Mouse (Mus musculus): ENCODE measurements around the gene Cep85l. TPM values are rescaled to one million over a fixed set of nuclear protein-coding genes. Genes with fewer than 3 reads are reported as not detected.

Gene Cep85l
- total and polyA plus RNA-seq, 2 experiments: 3.9 to 30.8 TPM

DNA sequence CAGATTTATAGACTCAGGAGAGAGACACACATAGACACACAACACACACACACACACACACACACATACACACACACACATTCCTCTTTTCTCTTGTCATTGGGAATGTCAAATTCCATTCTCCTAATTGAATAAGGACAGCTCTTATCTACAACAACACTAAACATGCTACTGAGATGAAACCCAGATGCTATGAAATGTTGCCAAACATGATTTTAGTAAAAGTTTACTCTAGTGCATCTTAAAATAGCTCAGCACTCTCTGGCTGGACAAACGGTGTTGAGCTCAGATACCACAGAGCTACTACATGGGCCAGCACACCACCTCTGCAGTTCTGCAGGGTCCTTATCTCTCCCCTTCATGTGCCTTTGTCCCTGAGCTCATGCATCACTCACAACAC is 55.1 kb downstream of the Cep85l start:
- TF ChIP-seq POLR2A (IDR thresholded peaks at IDR 0.05; ENCODE audit: extremely low read depth, insufficient read depth, low read length) (no peak), CTCF (IDR thresholded peaks at IDR 0.05; ENCODE audit: low read depth, low read length) (no peak)
- H3K36me3 ChIP-seq (ENCODE audit: control insufficient read depth, insufficient read depth, low read length): peaks cover 4% of the 10 kb centered on the region
- DNase-seq (ENCODE audit: extremely low read depth, low read depth, low spot score): peak; percentile 67
- peaks cover 12% of the 10 kb centered on the region for H3K4me1 ChIP-seq (ENCODE audit: control insufficient read depth, insufficient read depth, low read length)
- peaks cover 17% of the 10 kb centered on the region; the same call in 1 of the 2 replicates for H3K79me2 ChIP-seq (ENCODE audit: control insufficient read depth, insufficient read depth, low read length)
- no peaks in the 10 kb centered on the region for H3K27me3 ChIP-seq (ENCODE audit: control insufficient read depth, insufficient read depth, low read length)
- H3K9ac ChIP-seq (ENCODE audit: low read depth, low read length): no peak overlapping the region
- no peak overlapping the region for H3K27ac ChIP-seq (replicated peaks; ENCODE audit: insufficient read depth, low read depth, low read length)
- 0% methylated on average over 1 of the region's 1 CpGs for WGBS
- no peak overlapping the region for H3K4me3 ChIP-seq (ENCODE audit: insufficient read depth, low read depth, low read length)

DNA sequence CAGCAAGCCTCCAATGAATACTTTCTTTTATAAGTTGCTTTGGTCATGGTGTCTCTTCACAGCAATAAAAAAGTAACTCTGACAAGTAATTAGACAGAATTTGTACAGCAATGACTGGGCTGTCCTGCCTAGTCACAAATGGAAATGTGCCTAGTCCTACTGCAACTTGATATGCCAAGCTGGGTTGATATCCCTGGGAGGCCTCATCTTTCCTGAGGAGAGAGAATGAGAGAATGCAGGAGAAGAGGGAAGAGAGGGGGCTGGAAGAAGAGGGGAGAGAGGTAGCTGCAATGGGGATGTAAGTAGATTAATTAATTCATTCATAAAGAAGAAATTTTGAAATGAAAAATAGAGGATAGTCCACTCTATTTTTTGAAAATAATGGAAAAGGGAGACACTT is 56.4 kb downstream of the Cep85l start:
- Histone ChIP-seq H3K27ac (replicated peaks; ENCODE audit: insufficient read depth, low read depth, low read length) (no peak overlapping the region), H3K9ac (ENCODE audit: low read depth, low read length) (no peak overlapping the region), H3K79me2 (ENCODE audit: control insufficient read depth, insufficient read depth, low read length) (peaks cover 13% of the 10 kb centered on the region; the same call in 1 of the 2 replicates), H3K4me1 (ENCODE audit: control insufficient read depth, insufficient read depth, low read length) (peaks cover 10% of the 10 kb centered on the region), H3K4me3 (ENCODE audit: insufficient read depth, low read depth, low read length) (no peak overlapping the region), H3K27me3 (ENCODE audit: control insufficient read depth, insufficient read depth, low read length) (no peaks in the 10 kb centered on the region), H3K36me3 (ENCODE audit: control insufficient read depth, insufficient read depth, low read length) (peaks cover 13% of the 10 kb centered on the region)
- no peak for DNase-seq (ENCODE audit: extremely low read depth, low read depth, low spot score)
- no peak for TF ChIP-seq CTCF (IDR thresholded peaks at IDR 0.05; ENCODE audit: low read depth, low read length)

DNA sequence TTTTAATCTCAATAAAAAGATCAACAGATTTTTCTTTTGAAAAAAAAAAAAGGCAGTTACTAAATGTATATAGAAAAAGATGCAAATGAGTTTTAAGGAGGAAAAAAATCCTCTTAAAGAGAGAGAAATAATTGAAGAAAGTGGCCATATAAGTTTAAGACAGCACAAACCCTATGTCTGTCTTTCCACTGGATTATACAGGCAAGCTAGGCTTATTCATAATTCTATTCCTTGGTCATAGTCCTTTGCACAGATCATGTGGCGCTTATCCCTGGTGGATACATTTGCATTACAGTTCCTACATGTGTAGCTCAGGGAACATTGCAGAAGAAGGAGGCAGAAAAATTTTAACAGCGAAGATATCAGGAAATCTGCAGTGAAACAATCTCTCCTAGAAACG is 73.1 kb downstream of the Cep85l start:
- Histone ChIP-seq H3K4me3 (ENCODE audit: insufficient read depth, low read depth, low read length) (no peak overlapping the region), H3K36me3 (ENCODE audit: control insufficient read depth, insufficient read depth, low read length) (peaks cover 21% of the 10 kb centered on the region), H3K27me3 (ENCODE audit: control insufficient read depth, insufficient read depth, low read length) (no peaks in the 10 kb centered on the region), H3K4me1 (ENCODE audit: control insufficient read depth, insufficient read depth, low read length) (peaks cover 4% of the 10 kb centered on the region; the same call in 1 of the 2 replicates), H3K79me2 (ENCODE audit: control insufficient read depth, insufficient read depth, low read length) (peaks cover 13% of the 10 kb centered on the region; the same call in 1 of the 2 replicates), H3K27ac (replicated peaks; ENCODE audit: insufficient read depth, low read depth, low read length) (no peak overlapping the region), H3K9ac (ENCODE audit: low read depth, low read length) (no peak overlapping the region)
- no peak for DNase-seq (ENCODE audit: extremely low read depth, low read depth, low spot score)
- TF ChIP-seq CTCF (IDR thresholded peaks at IDR 0.05; ENCODE audit: low read depth, low read length) (no peak), POLR2A (IDR thresholded peaks at IDR 0.05; ENCODE audit: extremely low read depth, insufficient read depth, low read length) (no peak)
- WGBS: 90% methylated on average over 3 of the region's 3 CpGs

DNA sequence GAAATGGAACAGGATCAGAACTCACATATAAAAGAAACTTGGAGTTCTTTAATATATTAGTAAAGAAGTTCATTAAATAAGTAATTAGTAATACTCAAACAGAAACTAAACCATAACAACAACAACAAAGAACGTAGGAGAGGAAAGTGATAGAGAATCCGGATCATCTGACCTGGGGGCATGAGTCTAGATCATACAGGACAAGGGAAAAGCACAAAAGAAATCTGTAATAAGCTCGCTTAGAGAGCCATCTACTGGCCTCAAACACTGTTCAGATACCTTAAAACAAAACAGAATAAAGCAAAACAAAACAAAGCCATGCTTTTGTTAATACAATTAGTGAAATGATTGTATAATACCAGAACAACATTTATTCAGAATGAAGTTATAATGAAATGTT is 73.9 kb downstream of the Cep85l start:
- no peak overlapping the region for H3K27ac ChIP-seq (replicated peaks; ENCODE audit: insufficient read depth, low read depth, low read length)
- peaks cover 4% of the 10 kb centered on the region; the same call in 1 of the 2 replicates for H3K4me1 ChIP-seq (ENCODE audit: control insufficient read depth, insufficient read depth, low read length)
- 62% methylated on average over 3 of the region's 3 CpGs for WGBS
- TF ChIP-seq CTCF (IDR thresholded peaks at IDR 0.05; ENCODE audit: low read depth, low read length): no peak
- TF ChIP-seq POLR2A (IDR thresholded peaks at IDR 0.05; ENCODE audit: extremely low read depth, insufficient read depth, low read length): no peak
- peaks cover 13% of the 10 kb centered on the region; the same call in 1 of the 2 replicates for H3K79me2 ChIP-seq (ENCODE audit: control insufficient read depth, insufficient read depth, low read length)
- DNase-seq (ENCODE audit: extremely low read depth, low read depth, low spot score): no peak
- no peak overlapping the region for H3K9ac ChIP-seq (ENCODE audit: low read depth, low read length)
- no peak overlapping the region for H3K4me3 ChIP-seq (ENCODE audit: insufficient read depth, low read depth, low read length)
- H3K36me3 ChIP-seq (ENCODE audit: control insufficient read depth, insufficient read depth, low read length): peaks cover 21% of the 10 kb centered on the region
- no peaks in the 10 kb centered on the region for H3K27me3 ChIP-seq (ENCODE audit: control insufficient read depth, insufficient read depth, low read length)

DNA sequence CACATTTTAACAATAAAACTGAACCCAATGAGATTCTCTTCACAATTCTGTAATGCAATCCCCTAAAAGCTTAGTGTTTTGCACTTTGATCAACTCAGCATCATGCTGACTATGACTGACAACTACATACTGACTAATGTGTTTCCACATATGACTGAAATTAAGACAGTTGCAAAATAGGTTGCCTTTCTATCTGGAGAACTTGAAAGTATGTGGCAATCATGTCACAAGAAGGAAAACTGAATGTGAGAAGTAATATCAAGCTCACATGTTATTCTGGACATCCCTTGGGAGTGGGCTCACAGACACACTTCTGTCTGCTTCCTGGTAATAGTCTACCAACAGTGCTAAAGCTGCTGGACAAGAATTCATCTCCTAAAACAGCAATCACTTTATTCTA is 94.6 kb downstream of the Cep85l start:
- Histone ChIP-seq H3K27ac (replicated peaks; ENCODE audit: insufficient read depth, low read depth, low read length) (no peak overlapping the region), H3K4me1 (ENCODE audit: control insufficient read depth, insufficient read depth, low read length) (no peaks in the 10 kb centered on the region), H3K9ac (ENCODE audit: low read depth, low read length) (no peak overlapping the region), H3K4me3 (ENCODE audit: insufficient read depth, low read depth, low read length) (no peak overlapping the region), H3K27me3 (ENCODE audit: control insufficient read depth, insufficient read depth, low read length) (no peaks in the 10 kb centered on the region), H3K36me3 (ENCODE audit: control insufficient read depth, insufficient read depth, low read length) (peaks cover 43% of the 10 kb centered on the region), H3K79me2 (ENCODE audit: control insufficient read depth, insufficient read depth, low read length) (no peaks in the 10 kb centered on the region)
- no peak for DNase-seq (ENCODE audit: extremely low read depth, low read depth, low spot score)
- TF ChIP-seq CTCF (IDR thresholded peaks at IDR 0.05; ENCODE audit: low read depth, low read length): no peak
- TF ChIP-seq POLR2A (IDR thresholded peaks at IDR 0.05; ENCODE audit: extremely low read depth, insufficient read depth, low read length): no peak

DNA sequence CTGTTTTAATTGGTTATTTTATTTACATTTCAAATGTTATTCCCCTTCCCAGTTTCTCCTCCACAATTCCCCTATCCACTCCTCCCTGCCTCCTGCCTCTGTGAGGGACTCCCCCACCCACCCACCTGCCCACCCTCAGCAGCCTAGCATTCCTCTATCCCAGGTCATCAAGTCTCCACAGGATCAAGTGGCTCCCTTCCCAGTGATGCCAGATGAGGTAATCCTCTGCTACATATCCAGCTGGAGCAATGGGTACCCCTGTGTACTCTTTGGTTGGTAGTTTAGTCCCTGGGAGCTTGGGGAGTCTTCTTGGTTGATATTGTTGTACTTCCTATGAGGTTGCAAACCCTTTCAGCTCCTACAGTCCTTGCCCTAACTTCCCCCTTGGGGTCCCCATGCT is 107.5 kb downstream of the Cep85l start:
- H3K27me3 ChIP-seq (ENCODE audit: control insufficient read depth, insufficient read depth, low read length): no peaks in the 10 kb centered on the region
- H3K4me1 ChIP-seq (ENCODE audit: control insufficient read depth, insufficient read depth, low read length): no peaks in the 10 kb centered on the region
- H3K4me3 ChIP-seq (ENCODE audit: insufficient read depth, low read depth, low read length): no peak overlapping the region
- no peak for DNase-seq (ENCODE audit: extremely low read depth, low read depth, low spot score)
- H3K9ac ChIP-seq (ENCODE audit: low read depth, low read length): no peak overlapping the region
- no peak for TF ChIP-seq CTCF (IDR thresholded peaks at IDR 0.05; ENCODE audit: low read depth, low read length)
- TF ChIP-seq POLR2A (IDR thresholded peaks at IDR 0.05; ENCODE audit: extremely low read depth, insufficient read depth, low read length): no peak
- H3K36me3 ChIP-seq (ENCODE audit: control insufficient read depth, insufficient read depth, low read length): peaks cover 11% of the 10 kb centered on the region
- H3K79me2 ChIP-seq (ENCODE audit: control insufficient read depth, insufficient read depth, low read length): no peaks in the 10 kb centered on the region
- no peak overlapping the region for H3K27ac ChIP-seq (replicated peaks; ENCODE audit: insufficient read depth, low read depth, low read length)

Measured in liver, adult 2 months (tissue).